Mouse (Mus musculus) c-Kit-positive CD71-positive TER-119-positive erythroid progenitor cells, embryonic 14.5 days (primary cell): ENCODE results near the gene Gm10053.

Experiments
- DNase-seq: peaks from one replicate; pipeline ENCODE4 v3.0.0-alpha.2; 2013; ENCODE audit warnings: low spot score

Gene Gm10053

DNA sequence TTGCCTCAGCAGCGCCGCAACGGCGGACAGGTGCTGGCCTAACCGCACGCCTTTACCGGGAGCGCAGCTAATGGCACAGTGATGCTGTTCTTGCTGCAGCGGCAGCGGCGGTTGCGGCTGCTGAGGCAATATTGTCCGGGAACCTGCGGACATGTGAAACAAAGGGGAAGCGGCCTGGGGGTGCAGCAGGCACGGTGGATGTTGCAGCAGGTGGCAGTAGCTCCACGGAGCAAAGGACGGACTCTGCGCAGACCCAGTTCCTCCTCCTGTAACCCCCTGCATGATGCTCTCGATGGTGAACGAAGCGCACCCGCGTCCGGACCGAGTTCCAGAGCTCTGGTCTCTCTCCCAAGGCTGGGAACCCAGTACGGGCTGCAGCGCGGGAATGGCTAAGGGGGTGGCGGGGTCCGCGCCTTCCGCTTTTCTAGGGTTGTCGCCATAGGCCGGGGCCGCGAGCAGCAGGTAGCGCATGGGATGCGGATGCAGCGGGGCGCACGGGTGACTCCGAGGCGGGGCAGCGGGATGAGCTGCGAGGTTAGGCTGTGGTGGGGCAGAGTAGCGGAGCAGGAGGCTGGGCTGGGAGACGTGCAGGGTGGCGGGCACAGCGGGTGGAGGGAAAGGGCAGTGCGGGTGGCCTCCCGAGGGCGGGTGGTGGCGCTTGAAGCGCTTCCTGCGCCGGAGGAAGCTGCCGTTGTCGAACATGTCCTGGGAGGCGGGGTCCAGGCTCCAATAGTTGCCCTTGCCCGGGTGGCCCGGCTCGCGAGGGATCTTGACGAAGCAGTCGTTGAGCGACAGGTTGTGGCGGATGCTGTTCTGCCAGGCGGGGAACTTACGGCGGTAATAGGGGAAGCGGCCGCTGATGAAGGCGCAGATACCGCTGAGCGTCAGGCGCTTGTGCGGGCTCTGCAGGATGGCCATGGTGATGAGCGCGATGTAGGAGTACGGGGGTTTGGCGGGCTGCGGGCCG, 24.4 kb downstream of the Gm10053 start:
- DNase-seq = no peak

GRCm38 (mm10) chr19:24900581-24901220, 25.2 kb downstream of the Gm10053 start, which contains the start of gene Foxd4:
Gene Foxd4, minus strand, starts transcription at chr19:24901197.
- no peak for DNase-seq

DNA sequence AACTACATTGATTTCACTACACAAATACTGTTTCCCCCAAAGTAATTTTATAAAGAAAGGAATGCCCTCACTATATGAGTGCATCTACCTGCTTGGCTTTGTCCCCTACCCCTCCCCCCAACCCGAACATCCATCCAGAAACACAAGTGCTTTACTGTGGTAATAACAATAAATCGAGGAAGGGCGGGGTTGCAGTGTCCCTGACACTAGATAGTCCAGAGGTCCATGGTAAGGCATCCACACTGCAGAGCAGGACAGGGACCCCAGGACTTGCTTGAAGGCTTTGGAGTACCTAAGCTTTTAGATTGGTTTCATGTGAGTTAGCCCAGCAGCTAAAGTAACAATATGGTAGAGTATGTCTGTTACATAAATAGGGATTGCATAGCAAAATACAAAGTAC, 26.2 kb downstream of the Gm10053 start:
- no peak for DNase-seq

DNA sequence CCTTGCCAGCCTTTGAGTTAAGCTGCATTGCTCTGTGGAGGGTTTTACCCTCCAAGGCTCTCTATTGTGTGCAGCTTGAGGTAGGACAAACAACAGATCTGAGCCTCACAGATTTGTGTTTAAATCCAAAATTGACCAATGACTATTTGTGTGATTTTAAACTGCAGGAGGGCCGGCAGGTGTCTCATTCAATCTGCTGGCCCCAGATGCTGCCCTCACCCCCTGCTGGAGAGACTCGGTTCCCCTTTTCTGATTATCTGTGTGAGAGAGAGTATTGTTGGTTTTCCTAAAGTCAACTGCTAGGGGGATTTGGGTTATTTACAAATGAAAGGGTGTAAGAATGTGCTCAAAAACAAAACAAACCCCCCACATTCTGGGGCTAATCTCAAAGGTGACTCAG, 26.8 kb downstream of the Gm10053 start:
- no peak for DNase-seq

GRCm38 (mm10) chr19:24902821-24903220, 27.3 kb downstream of the Gm10053 start:
- no peak for DNase-seq

DNA sequence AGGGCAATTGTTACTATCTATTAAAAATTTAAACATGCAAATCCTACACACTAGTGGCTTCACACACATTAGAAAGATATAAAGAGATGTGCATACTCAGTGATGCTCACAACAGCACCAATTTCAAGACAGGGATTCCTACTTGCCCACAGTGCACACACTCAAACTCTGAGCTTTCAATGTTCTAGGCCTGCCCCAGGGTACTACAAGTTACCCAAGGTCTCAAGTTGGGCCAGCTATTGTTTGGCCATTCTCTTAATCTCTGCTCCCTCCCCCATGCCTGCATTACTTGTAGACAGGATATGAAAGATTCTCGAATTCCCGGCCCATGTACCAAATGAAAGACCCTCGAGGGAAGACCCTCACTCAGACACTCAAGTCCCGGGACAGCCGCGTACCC, 32.2 kb downstream of the Gm10053 start:
- DNase-seq = no peak

- DNase-seq = no peak
Measured at GRCm38 (mm10) chr19:24908385-24909155, 33.1 kb downstream of the Gm10053 start.

DNA sequence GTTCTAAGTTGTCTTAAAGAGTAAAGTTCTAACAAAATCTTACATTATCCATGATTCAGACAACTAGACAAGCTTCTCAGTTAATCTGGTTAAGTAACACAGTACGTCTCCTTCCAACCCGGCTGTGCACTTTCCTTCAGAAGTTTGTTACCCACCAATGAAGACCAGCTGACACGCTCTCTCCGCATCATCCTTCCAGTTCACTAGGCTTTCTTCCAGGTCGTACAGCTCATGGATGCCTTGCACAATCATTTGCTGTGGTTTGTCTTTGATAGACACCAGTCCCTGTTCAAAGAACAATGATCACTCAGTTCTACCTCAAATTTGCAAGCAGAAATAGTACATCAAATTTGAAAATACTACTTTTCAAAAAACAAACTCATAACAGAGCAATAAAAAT, 45.4 kb downstream of the Gm10053 start:
- no peak for DNase-seq
